Mouse (Mus musculus) layer of hippocampus, postnatal 14 days (tissue): ENCODE data around the gene Rab29. TPM values are rescaled to one million over a fixed set of nuclear protein-coding genes. Genes with fewer than 3 reads are reported as not detected.
A peak's percentile ranks its signal among the peaks of the same experiment; 100 is the strongest.
"Not testable (repeated sequence)": the region's sequence is repeated elsewhere in the genome, so short reads cannot be mapped to it uniquely, and the experiment has no call there.

Experiments used
- DNase-seq, 2 experiments: peaks; one replicate each; pipeline ENCODE4 v3.0.0; 2021 to 2022; ENCODE audit warnings: low spot score in 2 of 2, mixed read lengths in 1 of 2
- total RNA-seq, 2 experiments: library from RNA; stranded (reverse); gene quantifications; 2 replicates each; pipeline ENCODE4 v1.2.3; 2021

Rab29 gene
- total RNA-seq, 2 experiments from 2014 or later = 7.7 to 9.4 TPM

DNA sequence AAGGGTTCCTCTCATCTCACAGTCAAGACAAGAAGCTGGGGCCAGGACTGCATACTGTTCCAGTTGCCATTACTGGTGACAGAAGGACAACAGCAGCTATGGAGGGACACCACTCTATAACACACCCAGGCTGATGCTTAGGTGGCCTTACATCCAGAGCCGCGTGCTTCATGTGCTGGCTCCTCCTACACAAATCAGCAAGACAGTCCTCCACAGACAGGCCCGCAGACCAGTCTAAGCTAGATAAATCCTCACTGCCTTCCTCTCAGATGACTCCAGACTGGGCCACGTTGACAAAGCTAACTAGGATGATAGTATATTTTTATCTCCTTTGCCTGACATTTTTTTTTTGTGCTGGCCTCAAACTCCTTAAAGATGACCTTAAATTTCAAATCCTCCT is 5.2 kb upstream of the Rab29 start:
- no peak for DNase-seq

DNA sequence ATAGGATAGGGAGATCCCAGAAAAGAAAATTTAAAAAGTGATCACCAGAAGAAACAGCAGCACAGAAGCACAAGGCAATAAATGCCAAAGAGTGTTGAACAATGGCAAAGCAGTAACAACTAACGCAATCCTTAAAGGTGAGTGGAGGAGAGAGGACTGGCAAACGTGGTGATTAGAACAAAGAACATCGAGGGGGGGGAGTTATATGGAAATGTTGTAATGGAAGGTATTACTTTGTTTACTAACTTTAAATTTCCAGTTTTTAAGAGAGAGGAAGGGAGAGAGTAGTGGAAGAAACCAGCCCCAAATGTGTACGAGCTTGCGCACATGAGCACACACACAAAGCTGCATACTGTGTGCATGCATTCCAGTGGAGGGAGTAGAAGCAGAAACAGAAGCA is 1.4 kb upstream of the Rab29 start:
- DNase-seq = no peak

- DNase-seq = no peak
Measured at GRCm38 (mm10) chr1:131866304-131866999, 572 bp upstream of the Rab29 start.

- DNase-seq = no peak
Measured at GRCm38 (mm10) chr1:131867946-131868290, 894 bp downstream of the Rab29 start.

DNA sequence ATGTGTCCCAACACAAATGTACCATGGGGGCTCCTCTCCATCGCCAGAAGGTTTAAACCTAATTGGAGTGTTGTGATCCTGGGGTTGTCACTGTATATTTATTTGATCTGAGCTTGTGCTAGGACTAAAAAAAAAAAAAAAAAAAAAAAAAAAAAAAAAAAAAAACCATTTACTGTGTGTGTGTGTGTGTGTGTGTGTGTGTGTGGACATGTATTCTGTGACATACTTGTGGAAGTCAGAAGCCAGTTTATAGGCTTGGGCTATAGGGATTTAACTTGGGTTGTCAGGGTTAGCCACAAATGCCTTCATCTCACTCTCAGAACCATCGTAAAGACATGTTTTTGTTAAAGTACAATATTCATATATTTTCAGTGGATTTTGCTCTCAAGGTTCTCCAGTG is 2.5 kb downstream of the Rab29 start:
- DNase-seq = no peak

DNA sequence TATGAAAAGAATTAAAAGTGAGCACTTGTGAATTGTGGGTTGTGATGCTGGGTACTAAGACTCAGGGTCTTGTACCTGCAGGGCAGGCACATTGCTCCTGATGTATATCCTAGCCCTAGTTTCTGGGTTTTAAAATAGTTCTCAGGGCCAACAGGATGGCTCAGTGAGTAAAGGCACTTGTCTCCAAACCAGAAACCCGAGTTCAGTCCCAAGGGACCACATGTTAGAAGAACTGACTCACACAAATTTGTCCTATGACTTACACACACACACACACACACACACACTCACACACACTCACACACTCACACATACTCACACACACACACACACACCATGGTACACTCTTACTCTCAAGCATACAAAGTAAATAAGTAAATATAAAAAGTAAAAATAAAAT is 5.8 kb downstream of the Rab29 start:
- DNase-seq = no peak

GRCm38 (mm10) chr1:131879816-131880215 is 12.8 kb downstream of the Rab29 start:
- no peak for DNase-seq

DNA sequence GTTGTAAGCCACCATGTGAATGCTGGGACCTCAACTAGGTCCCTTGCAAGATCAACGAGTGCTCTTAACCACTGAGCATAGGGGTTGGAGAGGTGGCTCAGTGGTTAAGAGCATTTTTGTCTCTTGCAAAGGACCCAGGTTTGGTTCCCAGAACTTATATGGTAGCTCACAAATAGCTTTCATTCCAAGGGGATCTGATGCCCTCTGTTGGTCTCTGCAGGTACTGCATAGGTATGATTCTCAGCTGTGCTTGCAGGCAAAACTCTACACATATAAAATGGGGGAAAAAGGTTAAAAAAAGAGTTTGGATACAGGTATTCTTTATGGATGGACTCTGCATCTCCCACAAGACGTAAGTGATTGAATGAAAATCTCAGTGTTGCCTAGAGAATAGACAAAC is 15.8 kb downstream of the Rab29 start:
- DNase-seq = no peak

GRCm38 (mm10) chr1:131886173-131886572 is 19.1 kb downstream of the Rab29 start:
- DNase-seq = no peak

GRCm38 (mm10) chr1:131886641-131887040 is 19.6 kb downstream of the Rab29 start:
- peak in 1 of 2 experiments; percentile 46 for DNase-seq

GRCm38 (mm10) chr1:131890043-131890658 is 23.1 kb downstream of the Rab29 start:
- no peak for DNase-seq

DNA sequence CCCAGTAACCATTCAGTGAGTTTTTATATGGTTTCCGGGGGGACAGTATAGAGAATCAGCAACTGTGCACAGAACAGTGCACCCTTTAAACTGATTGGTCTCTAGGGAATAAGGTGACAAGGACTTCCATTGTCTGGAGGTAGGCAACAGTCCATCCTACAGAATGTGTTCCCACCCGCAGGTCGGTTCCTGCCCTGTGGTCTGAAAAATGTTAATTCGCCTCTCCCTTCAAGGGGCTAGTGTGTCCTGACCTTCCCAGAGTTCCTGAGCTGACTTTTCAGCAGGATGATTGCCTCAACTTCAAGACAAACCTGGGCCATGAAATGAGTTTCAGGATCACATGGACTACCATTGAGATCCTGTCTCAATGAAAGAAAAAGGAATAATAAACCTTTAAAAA is 24.4 kb downstream of the Rab29 start:
- no peak for DNase-seq

DNA sequence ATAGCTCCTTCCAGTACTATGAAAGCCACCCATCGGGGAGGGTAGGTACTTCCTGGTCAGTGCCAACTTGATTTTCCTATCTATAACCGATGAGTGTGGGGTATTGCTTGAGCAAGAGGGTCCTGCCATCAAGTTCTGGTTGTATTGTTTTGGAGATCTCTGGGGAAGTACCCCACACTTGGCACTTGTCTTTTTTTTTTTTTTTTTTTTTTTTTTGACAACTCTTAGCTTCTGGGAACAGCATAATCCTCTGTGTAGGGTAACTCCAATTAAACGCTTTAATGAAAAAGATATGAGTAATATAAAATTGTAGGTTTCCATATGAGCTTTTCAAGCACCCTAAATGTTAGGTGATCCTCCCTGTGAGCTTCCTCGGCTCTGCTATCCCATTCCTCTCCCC is 35.7 kb downstream of the Rab29 start:
- no peak for DNase-seq

DNA sequence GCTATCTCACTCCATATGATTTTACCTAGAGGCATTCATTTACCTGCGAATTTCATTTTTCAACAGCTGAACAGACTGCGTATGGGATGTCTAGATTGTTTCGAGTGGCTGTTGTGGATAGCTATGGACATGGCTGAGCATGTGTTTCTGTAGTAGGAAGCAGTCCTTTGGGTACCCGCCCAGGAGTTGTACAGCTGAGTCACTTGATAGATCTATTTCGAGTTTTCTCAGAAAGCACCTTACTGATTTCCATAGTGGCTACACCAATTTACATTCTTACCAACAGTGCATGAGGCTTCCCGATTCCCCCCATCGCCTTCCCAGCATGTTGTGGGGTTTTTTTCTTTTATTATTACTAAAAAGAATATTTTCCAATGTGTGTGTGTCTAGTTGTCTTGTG is 36.2 kb downstream of the Rab29 start:
- no peak for DNase-seq

DNA sequence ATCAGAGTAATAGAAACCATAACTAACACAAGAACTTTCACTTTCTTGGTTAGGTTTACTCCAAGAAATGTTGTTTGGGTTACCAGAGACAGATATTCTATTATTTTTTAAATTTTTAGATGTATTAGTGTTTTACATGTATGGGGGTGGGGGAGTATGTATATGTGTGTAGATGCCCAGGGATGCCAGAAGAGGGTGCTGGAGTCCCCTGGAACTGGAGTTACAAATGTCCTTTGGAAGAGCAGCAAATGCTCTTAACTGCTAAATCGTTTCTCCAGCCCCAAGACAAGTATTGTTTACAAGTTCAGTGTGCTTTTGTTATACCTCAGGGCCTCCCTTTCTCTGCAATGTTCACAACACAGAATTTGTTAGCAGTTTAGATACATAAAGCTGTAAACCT is 38.5 kb downstream of the Rab29 start:
- no peak for DNase-seq

- no peak for DNase-seq
Measured at GRCm38 (mm10) chr1:131908456-131908855, 41.4 kb downstream of the Rab29 start.

GRCm38 (mm10) chr1:131909236-131909635 is 42.2 kb downstream of the Rab29 start:
- DNase-seq = not testable (repeated sequence)

- peak; percentile 98 to 99 for DNase-seq
Measured at GRCm38 (mm10) chr1:131910001-131910648, 43.1 kb downstream of the Rab29 start, which contains the start of gene Nucks1. Nucks1 (plus strand) TSS chr1:131910534.

DNA sequence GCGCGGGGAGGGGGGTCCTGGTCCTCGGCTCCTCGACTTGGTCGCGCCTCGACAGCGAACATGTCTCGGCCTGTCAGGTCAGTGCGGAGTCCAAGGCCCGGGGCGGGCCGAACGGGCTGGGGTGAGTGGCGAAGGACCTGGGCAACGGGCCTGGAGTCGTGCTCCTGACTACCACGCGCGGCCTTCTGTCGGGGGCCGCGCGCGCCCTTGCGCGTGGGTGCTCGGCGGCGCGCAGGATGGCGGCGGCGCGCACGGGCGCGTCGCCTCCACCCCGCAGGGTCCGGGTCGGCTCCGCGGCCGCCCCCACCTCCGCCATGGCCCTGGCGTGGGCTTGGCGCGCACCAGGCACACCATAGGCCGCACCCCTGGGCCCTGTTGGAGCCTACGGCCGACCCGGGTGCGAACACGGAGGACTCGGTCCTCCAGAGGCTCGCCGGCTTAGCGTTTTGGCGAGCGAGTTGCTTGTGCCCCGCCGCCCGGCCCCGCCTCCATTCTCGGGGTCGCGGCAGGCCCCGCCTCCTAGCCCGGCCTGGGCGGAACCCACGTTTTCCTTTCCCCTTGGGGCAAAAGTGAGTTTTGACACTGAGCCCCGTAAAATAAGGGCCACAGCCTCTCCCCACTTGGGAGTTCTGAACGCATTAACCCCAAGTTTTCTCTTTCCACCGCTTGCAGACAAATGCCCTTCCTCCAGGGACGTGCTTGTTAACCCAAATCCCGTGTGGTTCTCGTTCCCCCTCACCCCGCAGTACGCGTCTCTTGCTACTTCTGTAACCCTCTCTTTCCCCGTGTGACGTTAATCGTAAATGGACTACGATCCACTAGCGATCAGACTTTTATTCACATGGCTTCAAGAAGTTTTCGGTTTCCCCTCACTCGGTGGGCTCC is 43.9 kb downstream of the Rab29 start:
- peak; percentile 68 to 82 for DNase-seq

GRCm38 (mm10) chr1:131917634-131918033 is 50.6 kb downstream of the Rab29 start:
- DNase-seq = no peak

DNA sequence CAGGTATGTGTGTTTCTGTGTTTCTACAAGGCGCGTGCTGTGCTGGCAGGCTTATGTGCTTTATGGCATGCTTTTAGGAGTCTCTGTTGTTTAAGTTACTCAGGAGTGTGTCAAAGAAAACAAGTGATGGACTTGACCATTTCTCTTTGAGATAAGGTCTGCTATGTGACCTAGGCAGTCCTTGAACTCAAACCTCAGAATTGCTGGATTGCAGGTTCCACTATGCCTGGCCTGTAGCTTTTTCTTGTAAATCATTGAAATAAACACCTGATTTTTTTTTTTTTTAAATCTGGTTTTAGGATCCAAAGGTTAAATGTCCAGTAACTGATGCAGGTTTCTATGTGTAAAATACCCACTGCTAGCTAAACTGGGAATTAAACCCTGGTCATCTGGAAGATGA is 52.0 kb downstream of the Rab29 start:
- DNase-seq = no peak

- DNase-seq = no peak
Measured at GRCm38 (mm10) chr1:131922100-131922499, 55.1 kb downstream of the Rab29 start.
